Mouse (Mus musculus): ENCODE data around the gene Slc25a39. TPM values are rescaled to one million over a fixed set of nuclear protein-coding genes. Genes with fewer than 3 reads are reported as not detected.

The Slc25a39 gene
- polyA plus RNA-seq, 1 experiment from 2014 or later, result 168 TPM

DNA sequence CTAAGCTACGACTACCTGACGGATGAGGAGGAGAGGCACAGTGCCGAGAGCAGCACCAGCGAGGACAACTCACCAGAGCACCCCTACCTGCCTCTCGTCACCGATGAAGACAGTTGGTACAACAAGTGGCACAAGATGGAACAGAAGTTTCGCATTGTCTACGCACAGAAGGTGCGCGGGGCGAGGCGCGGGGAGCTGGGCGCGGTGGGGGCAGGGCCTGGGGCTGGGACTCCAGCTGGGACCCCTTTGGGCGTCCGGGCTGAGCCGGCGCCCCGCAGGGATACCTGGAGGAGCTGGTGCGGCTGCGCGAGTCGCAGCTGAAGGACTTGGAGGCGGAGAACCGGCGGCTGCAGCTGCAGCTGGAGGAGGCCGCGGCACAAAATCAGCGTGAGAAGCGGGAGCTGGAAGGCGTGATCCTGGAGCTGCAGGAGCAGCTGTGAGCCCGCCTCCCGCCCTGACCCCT is 8.1 kb downstream of the Slc25a39 start:
- Histone ChIP-seq H3K4me3 (ENCODE audit: low read depth, low read length) (peak overlapping the region; percentile 23; the same call in 1 of the 2 replicates), H3K9ac (replicated peaks; ENCODE audit: low read length) (no peak overlapping the region; the same call in 1 of the 2 replicates), H3K27ac (replicated peaks; ENCODE audit: low read depth, low read length) (no peak overlapping the region), H3K4me2 (ENCODE audit: low read depth, low read length) (peak overlapping the region; percentile 60), H3K4me1 (ENCODE audit: control insufficient read depth, insufficient read depth, low read length) (peaks cover 4% of the 10 kb centered on the region), H3K9me3 (replicated peaks; ENCODE audit: control insufficient read depth, low read length) (no peaks in the 10 kb centered on the region), H3K36me3 (replicated peaks; ENCODE audit: control insufficient read depth, insufficient read depth, low read depth, low read length) (peaks cover 9% of the 10 kb centered on the region), H3K27me3 (ENCODE audit: control insufficient read depth, insufficient read depth, low read length) (peaks cover 21% of the 10 kb centered on the region)
- no peak for ATAC-seq (replicated peaks; ENCODE audit: insufficient number of reproducible peaks, low FRiP score, low TSS enrichment, low read depth)
- 2% methylated on average over 34 of the region's 34 CpGs for whole genome bisulfite sequencing
- DNase-seq (ENCODE audit: low spot score), result no peak

DNA sequence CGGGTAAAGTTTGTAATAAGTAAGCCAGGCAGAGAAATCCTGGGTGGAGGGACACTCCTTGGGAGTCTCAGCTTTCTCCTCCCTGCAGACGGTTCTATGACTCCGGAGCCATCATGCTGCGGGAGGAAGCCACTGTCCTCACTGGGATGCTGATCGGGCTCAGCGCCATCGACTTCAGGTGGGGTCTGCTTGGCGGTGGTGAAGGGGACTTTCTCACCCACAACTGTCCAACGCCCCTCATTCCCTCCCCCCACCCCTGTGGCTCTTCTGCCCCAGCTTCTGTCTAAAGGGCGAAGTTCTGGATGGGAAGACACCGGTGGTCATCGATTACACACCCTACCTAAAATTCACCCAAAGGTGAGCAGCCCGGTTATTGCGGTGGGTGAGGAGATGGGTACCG is 8.6 kb downstream of the Slc25a39 start:
- Histone ChIP-seq H3K9ac (replicated peaks; ENCODE audit: low read length) (no peak overlapping the region), H3K9me3 (replicated peaks; ENCODE audit: control insufficient read depth, low read length) (no peaks in the 10 kb centered on the region), H3K4me3 (ENCODE audit: low read depth, low read length) (no peak overlapping the region), H3K4me2 (ENCODE audit: low read depth, low read length) (no peak overlapping the region), H3K36me3 (replicated peaks; ENCODE audit: control insufficient read depth, insufficient read depth, low read depth, low read length) (peaks cover 9% of the 10 kb centered on the region), H3K27me3 (ENCODE audit: control insufficient read depth, insufficient read depth, low read length) (peaks cover 21% of the 10 kb centered on the region), H3K4me1 (ENCODE audit: control insufficient read depth, insufficient read depth, low read length) (peaks cover 4% of the 10 kb centered on the region), H3K27ac (replicated peaks; ENCODE audit: low read depth, low read length) (no peak overlapping the region)
- WGBS, result 19% methylated on average over 15 of the region's 15 CpGs
- no peak for ATAC-seq (replicated peaks; ENCODE audit: insufficient number of reproducible peaks, low FRiP score, low TSS enrichment, low read depth)
- DNase-seq (ENCODE audit: low spot score), result no peak

DNA sequence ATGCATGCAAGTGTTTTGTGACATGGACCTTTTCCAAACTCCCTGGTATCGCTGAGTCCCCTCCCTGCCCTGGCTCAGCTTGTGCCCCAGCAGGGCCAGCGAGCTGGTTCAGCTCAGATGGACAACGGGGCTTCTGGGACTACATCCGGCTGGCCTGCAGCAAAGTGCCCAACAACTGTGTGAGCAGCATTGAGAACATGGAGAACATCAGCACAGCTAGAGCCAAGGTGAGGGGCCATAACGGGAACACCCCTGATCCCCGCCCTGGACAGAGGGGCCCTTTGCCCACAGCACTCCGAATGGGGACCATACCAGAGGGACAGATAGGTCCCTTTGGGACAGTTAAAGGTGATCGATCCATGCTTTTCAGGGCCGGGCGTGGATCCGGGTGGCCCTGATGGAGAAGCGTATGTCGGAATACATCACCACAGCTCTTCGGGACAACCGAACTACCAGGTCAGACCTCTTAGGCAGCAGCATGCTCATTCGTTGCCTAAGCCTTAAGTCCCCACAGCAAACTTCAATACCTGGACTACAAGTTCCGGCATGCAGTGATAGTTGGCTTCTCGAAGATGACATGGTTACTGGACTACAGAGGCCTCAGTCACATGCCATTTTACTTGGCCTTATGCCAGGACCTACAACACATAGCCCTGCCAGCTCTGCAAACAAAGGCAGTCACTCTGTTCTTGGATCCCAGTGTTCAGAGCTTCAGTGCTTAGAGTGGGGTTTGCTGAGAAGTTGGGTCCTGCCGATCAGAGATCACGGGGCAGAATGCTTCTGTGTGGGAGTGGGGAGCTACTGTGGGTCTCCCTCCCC is 9.5 kb downstream of the Slc25a39 start:
- WGBS, result 80% methylated on average over 20 of the region's 20 CpGs
- Histone ChIP-seq H3K36me3 (replicated peaks; ENCODE audit: control insufficient read depth, insufficient read depth, low read depth, low read length) (peaks cover 2% of the 10 kb centered on the region; the same call in 1 of the 2 replicates), H3K27me3 (ENCODE audit: control insufficient read depth, insufficient read depth, low read length) (peaks cover 21% of the 10 kb centered on the region), H3K9ac (replicated peaks; ENCODE audit: low read length) (no peak overlapping the region), H3K4me1 (ENCODE audit: control insufficient read depth, insufficient read depth, low read length) (peaks cover 4% of the 10 kb centered on the region), H3K4me2 (ENCODE audit: low read depth, low read length) (no peak overlapping the region), H3K27ac (replicated peaks; ENCODE audit: low read depth, low read length) (no peak overlapping the region), H3K4me3 (ENCODE audit: low read depth, low read length) (no peak overlapping the region), H3K9me3 (replicated peaks; ENCODE audit: control insufficient read depth, low read length) (no peaks in the 10 kb centered on the region)
- DNase-seq (ENCODE audit: low spot score), result no peak
- no peak for ATAC-seq (replicated peaks; ENCODE audit: insufficient number of reproducible peaks, low FRiP score, low TSS enrichment, low read depth)

DNA sequence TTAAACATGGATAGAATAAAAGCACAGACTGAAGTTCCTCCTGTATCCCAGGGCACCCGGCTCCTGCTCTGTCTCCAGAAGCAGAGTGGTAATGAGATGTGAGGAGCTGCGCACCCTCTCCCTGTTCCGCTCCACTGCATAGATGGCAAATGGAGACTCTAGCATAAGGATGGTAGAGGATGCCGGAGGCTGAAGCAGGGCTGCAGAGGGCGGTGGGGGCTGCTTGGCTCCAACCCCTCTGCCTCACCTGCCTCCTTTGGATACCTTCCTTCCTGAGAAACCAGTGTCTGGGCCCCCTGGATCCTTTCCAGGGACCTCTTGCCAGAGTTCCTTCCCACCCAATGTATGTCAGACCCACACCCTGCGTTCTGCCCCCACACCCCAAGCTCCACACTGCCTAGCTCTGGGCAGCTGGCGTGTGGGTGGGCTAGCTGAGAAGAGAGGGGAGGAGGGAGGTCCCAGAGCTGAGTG is 11.0 kb downstream of the Slc25a39 start:
- ATAC-seq (replicated peaks; ENCODE audit: insufficient number of reproducible peaks, low FRiP score, low TSS enrichment, low read depth) (no peak), DNase-seq (ENCODE audit: low spot score) (no peak)
- Histone ChIP-seq H3K4me1 (ENCODE audit: control insufficient read depth, insufficient read depth, low read length) (peaks cover 8% of the 10 kb centered on the region), H3K27me3 (ENCODE audit: control insufficient read depth, insufficient read depth, low read length) (peaks cover 21% of the 10 kb centered on the region), H3K27ac (replicated peaks; ENCODE audit: low read depth, low read length) (no peak overlapping the region), H3K36me3 (replicated peaks; ENCODE audit: control insufficient read depth, insufficient read depth, low read depth, low read length) (no peaks in the 10 kb centered on the region), H3K9me3 (replicated peaks; ENCODE audit: control insufficient read depth, low read length) (no peaks in the 10 kb centered on the region), H3K4me3 (ENCODE audit: low read depth, low read length) (no peak overlapping the region), H3K4me2 (ENCODE audit: low read depth, low read length) (no peak overlapping the region), H3K9ac (replicated peaks; ENCODE audit: low read length) (no peak overlapping the region)
- 81% methylated on average over 7 of the region's 7 CpGs for WGBS

DNA sequence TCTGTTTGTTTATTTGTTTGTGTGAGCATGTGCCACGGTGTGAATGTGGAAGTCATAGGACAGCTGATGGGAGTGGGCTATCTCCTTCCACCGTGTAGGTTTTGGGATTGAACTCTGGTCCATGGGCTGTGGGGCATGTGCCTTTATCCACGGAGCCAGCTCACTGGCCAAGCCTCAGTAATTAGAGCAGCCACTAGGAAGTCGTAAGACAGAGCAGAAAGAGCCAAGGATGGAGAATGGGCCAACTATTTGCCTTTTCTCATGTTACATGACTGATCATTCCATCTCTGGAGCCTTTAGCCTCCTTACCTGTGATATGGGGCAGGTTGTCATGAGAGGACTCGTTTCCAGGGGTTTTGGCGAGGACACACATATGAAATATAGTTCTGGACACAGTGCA is 11.5 kb downstream of the Slc25a39 start:
- no peaks in the 10 kb centered on the region for H3K36me3 ChIP-seq (replicated peaks; ENCODE audit: control insufficient read depth, insufficient read depth, low read depth, low read length)
- H3K4me3 ChIP-seq (ENCODE audit: low read depth, low read length), result no peak overlapping the region
- H3K27ac ChIP-seq (replicated peaks; ENCODE audit: low read depth, low read length), result no peak overlapping the region
- H3K9me3 ChIP-seq (replicated peaks; ENCODE audit: control insufficient read depth, low read length), result no peaks in the 10 kb centered on the region
- peaks cover 8% of the 10 kb centered on the region for H3K4me1 ChIP-seq (ENCODE audit: control insufficient read depth, insufficient read depth, low read length)
- H3K9ac ChIP-seq (replicated peaks; ENCODE audit: low read length), result no peak overlapping the region
- DNase-seq (ENCODE audit: low spot score), result no peak
- peaks cover 21% of the 10 kb centered on the region for H3K27me3 ChIP-seq (ENCODE audit: control insufficient read depth, insufficient read depth, low read length)
- H3K4me2 ChIP-seq (ENCODE audit: low read depth, low read length), result no peak overlapping the region
- 59% methylated on average over 6 of the region's 6 CpGs for WGBS
- no peak for ATAC-seq (replicated peaks; ENCODE audit: insufficient number of reproducible peaks, low FRiP score, low TSS enrichment, low read depth)

DNA sequence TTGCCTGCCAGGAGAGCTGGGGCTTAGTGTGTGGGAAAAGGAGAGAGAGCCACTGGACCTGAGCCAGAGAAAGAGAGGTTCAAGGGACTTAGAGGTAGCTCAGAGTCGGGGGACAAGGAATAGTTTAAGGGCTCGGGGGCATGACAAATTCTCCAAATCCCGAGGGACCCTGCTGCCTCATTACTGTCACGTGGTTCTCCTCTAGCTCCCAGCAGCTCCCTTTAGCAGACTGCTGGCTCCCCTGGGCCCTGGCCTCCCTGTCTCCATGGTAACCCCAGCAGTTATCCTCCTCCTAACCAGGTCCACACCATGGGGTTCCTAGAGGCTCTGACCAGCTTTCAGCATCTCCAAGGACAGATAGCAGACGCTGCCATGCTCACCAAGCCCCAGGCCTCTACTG is 12.5 kb downstream of the Slc25a39 start:
- Histone ChIP-seq H3K4me1 (ENCODE audit: control insufficient read depth, insufficient read depth, low read length) (peaks cover 8% of the 10 kb centered on the region), H3K27ac (replicated peaks; ENCODE audit: low read depth, low read length) (no peak overlapping the region)
- ATAC-seq (replicated peaks; ENCODE audit: insufficient number of reproducible peaks, low FRiP score, low TSS enrichment, low read depth), result no peak

DNA sequence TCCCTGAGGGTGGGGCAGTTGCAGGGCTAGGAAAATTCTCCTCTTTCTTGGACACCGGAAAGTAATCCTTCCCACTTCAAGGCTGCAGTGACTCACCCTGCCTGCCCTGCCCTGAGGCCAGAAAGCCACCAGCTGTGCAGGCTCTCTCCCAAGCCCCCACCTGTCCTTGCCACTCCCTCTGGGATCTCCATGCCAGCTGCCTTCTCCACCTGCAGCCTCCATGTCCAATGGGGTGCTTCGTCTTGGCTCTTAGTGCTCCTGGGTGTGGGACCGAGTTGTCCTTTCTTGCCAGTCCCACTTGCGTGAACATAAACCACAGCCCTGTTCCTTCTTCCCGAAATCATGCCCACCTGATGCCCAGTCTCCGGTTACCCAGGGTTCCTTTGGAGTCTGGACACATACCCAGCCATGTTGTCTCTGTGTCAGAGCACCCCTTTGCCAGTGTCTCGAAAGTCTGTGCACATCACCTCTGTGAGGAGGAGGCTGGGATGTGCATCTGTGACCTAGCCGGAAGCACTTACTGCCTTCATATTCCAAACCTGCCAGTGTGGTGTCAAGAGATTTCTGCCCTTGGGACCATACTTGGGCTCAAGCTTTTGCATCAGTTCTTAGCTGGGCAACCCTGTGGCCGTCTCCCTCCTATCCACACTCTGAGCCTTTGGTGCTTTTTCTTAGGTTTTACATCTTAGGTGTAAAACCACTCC is 13.2 kb downstream of the Slc25a39 start:
- Histone ChIP-seq H3K4me2 (ENCODE audit: low read depth, low read length) (peak overlapping the region; percentile 10; the same call in 1 of the 2 replicates), H3K27me3 (ENCODE audit: control insufficient read depth, insufficient read depth, low read length) (peaks cover 11% of the 10 kb centered on the region), H3K36me3 (replicated peaks; ENCODE audit: control insufficient read depth, insufficient read depth, low read depth, low read length) (no peaks in the 10 kb centered on the region), H3K9me3 (replicated peaks; ENCODE audit: control insufficient read depth, low read length) (no peaks in the 10 kb centered on the region), H3K4me3 (ENCODE audit: low read depth, low read length) (no peak overlapping the region), H3K4me1 (ENCODE audit: control insufficient read depth, insufficient read depth, low read length) (peaks cover 5% of the 10 kb centered on the region), H3K27ac (replicated peaks; ENCODE audit: low read depth, low read length) (no peak overlapping the region), H3K9ac (replicated peaks; ENCODE audit: low read length) (no peak overlapping the region)
- 82% methylated on average over 9 of the region's 9 CpGs for WGBS
- ATAC-seq (replicated peaks; ENCODE audit: insufficient number of reproducible peaks, low FRiP score, low TSS enrichment, low read depth) (no peak), DNase-seq (ENCODE audit: low spot score) (no peak)

More for the DNA sequence above, 12.5 kb downstream of the Slc25a39 start:
- 8% methylated on average over 5 of the region's 5 CpGs for WGBS
- Histone ChIP-seq H3K36me3 (replicated peaks; ENCODE audit: control insufficient read depth, insufficient read depth, low read depth, low read length) (no peaks in the 10 kb centered on the region), H3K9me3 (replicated peaks; ENCODE audit: control insufficient read depth, low read length) (no peaks in the 10 kb centered on the region), H3K4me2 (ENCODE audit: low read depth, low read length) (peak overlapping the region; percentile 13; the same call in 1 of the 2 replicates), H3K4me3 (ENCODE audit: low read depth, low read length) (no peak overlapping the region), H3K27me3 (ENCODE audit: control insufficient read depth, insufficient read depth, low read length) (peaks cover 17% of the 10 kb centered on the region), H3K9ac (replicated peaks; ENCODE audit: low read length) (no peak overlapping the region)
- DNase-seq (ENCODE audit: low spot score), result no peak

All from embryonic facial prominence, embryonic 11.5 days (tissue).